Mouse (Mus musculus) kidney, embryonic 16.5 days (tissue): ENCODE measurements around the gene 1700012A03Rik. TPM values are rescaled to one million over a fixed set of nuclear protein-coding genes. Genes with fewer than 3 reads are reported as not detected.

Source experiments
- ATAC-seq: fragments of 200-750 bp; cut with Nextera tagmentation; 2 replicates; pipeline ENCODE4 v1.8.0; 2017; ENCODE audit warnings: moderate TSS enrichment; ENCODE audit not compliant: low FRiP score, low TSS enrichment
- H3K27ac ChIP-seq: fragments of 300-500 bp; sonication (generic); 2 replicates; pipeline ENCODE4 v1.5.1; 2014; ENCODE audit warnings: low read length
- H3K27me3 ChIP-seq: fragments of 300-500 bp; sonication (generic); 2 replicates; pipeline ENCODE4 v1.6.1; 2014; ENCODE audit warnings: low read length, control low read depth, mixed read lengths; ENCODE audit not compliant: insufficient read depth
- H3K36me3 ChIP-seq: fragments of 300-500 bp; sonication (generic); 2 replicates; pipeline ENCODE4 v1.6.1; 2014; ENCODE audit warnings: low read length, control low read depth, mixed read lengths; ENCODE audit not compliant: insufficient read depth
- H3K4me1 ChIP-seq: fragments of 300-500 bp; sonication (generic); 2 replicates; pipeline ENCODE4 v1.6.1; 2014; ENCODE audit warnings: low read length, control low read depth, mixed read lengths; ENCODE audit not compliant: insufficient read depth
- H3K4me2 ChIP-seq: fragments of 300-500 bp; sonication (generic); replicated peaks from 2 replicates; pipeline ENCODE4 v1.6.1; 2014; ENCODE audit warnings: low read depth, low read length
- H3K4me3 ChIP-seq: fragments of 300-500 bp; sonication (generic); 2 replicates; pipeline ENCODE4 v1.5.1; 2014; ENCODE audit warnings: mild to moderate bottlenecking, low read length
- H3K9ac ChIP-seq: fragments of 300-500 bp; sonication (generic); replicated peaks from 2 replicates; pipeline ENCODE4 v1.6.1; 2014; ENCODE audit warnings: low read length
- H3K9me3 ChIP-seq: fragments of 300-500 bp; sonication (generic); 2 replicates; pipeline ENCODE4 v1.6.1; 2016; ENCODE audit warnings: low read length, control low read depth
- WGBS: fragments of 180-500 bp; shearing (Covaris S2); extraction: QIAGEN DNeasy Blood & Tissue Kit; methylation state at CpG from one replicate; pipeline ENCODE4 v1.1.7; 2014; 5-methylcytosine and 5-hydroxymethylcytosine counted together
- polyA plus RNA-seq: library from polyadenylated mRNA; unstranded; fragments of >200 nt; fragmentation: Nextera tagmentation; extraction: Ambion mirVana; gene quantifications from 2 replicates; pipeline ENCODE4 v1.2.1, GENCODE M21; 2015

The 1700012A03Rik gene
- polyA plus RNA-seq, 1 experiment from 2014 or later: not detected

GRCm38 (mm10) chr6:32028228-32029009, 21.6 kb upstream of the 1700012A03Rik start:
- no peaks in the 10 kb centered on the region; the same call in 1 of the 2 replicates for H3K9me3 ChIP-seq
- H3K4me3 ChIP-seq: no peak overlapping the region
- 62% methylated on average over 3 of the region's 3 CpGs for WGBS
- ATAC-seq: no peak
- H3K36me3 ChIP-seq: no peaks in the 10 kb centered on the region
- no peaks in the 10 kb centered on the region for H3K4me1 ChIP-seq
- H3K27me3 ChIP-seq: no peaks in the 10 kb centered on the region
- H3K9ac ChIP-seq: no peak overlapping the region
- H3K4me2 ChIP-seq: no peak overlapping the region
- H3K27ac ChIP-seq: no peak overlapping the region

GRCm38 (mm10) chr6:32034226-32034625, 15.8 kb upstream of the 1700012A03Rik start:
- Histone ChIP-seq H3K36me3 (no peaks in the 10 kb centered on the region), H3K9me3 (no peaks in the 10 kb centered on the region), H3K4me2 (no peak overlapping the region), H3K9ac (no peak overlapping the region), H3K27ac (no peak overlapping the region), H3K4me3 (no peak overlapping the region), H3K27me3 (no peaks in the 10 kb centered on the region), H3K4me1 (no peaks in the 10 kb centered on the region)
- ATAC-seq: no peak
- WGBS: 72% methylated on average over 2 of the region's 2 CpGs

- H3K9me3 ChIP-seq: no peaks in the 10 kb centered on the region
- H3K4me2 ChIP-seq: no peak overlapping the region
- H3K27ac ChIP-seq: no peak overlapping the region
- ATAC-seq: no peak
- H3K27me3 ChIP-seq: no peaks in the 10 kb centered on the region
- H3K9ac ChIP-seq: no peak overlapping the region
- H3K4me3 ChIP-seq: no peak overlapping the region
- no peaks in the 10 kb centered on the region for H3K36me3 ChIP-seq
- no peaks in the 10 kb centered on the region for H3K4me1 ChIP-seq
Measured at GRCm38 (mm10) chr6:32045344-32045743, 4.7 kb upstream of the 1700012A03Rik start.

- WGBS: 44% methylated on average over 4 of the region's 4 CpGs
- Histone ChIP-seq H3K27ac (no peak overlapping the region), H3K4me2 (no peak overlapping the region), H3K4me3 (no peak overlapping the region), H3K27me3 (no peaks in the 10 kb centered on the region), H3K36me3 (no peaks in the 10 kb centered on the region), H3K4me1 (no peaks in the 10 kb centered on the region), H3K9me3 (no peaks in the 10 kb centered on the region), H3K9ac (no peak overlapping the region)
- no peak for ATAC-seq
Measured at GRCm38 (mm10) chr6:32049256-32049950, 643 bp upstream of the 1700012A03Rik start.

GRCm38 (mm10) chr6:32052135-32052915, 2.3 kb downstream of the 1700012A03Rik start:
- no peaks in the 10 kb centered on the region for H3K4me1 ChIP-seq
- no peaks in the 10 kb centered on the region for H3K9me3 ChIP-seq
- no peak overlapping the region for H3K4me2 ChIP-seq
- no peak for ATAC-seq
- WGBS: 77% methylated on average over 6 of the region's 6 CpGs
- H3K27ac ChIP-seq: no peak overlapping the region
- H3K36me3 ChIP-seq: no peaks in the 10 kb centered on the region
- H3K9ac ChIP-seq: no peak overlapping the region
- H3K27me3 ChIP-seq: no peaks in the 10 kb centered on the region
- H3K4me3 ChIP-seq: no peak overlapping the region

- WGBS: 32% methylated on average over 2 of the region's 2 CpGs
- no peak overlapping the region for H3K27ac ChIP-seq
Measured at GRCm38 (mm10) chr6:32056525-32056924, 6.5 kb downstream of the 1700012A03Rik start.

GRCm38 (mm10) chr6:32058571-32058970, 8.5 kb downstream of the 1700012A03Rik start:
- 91% methylated on average over 2 of the region's 2 CpGs for WGBS
- no peak for ATAC-seq
- no peak overlapping the region for H3K4me3 ChIP-seq
- no peaks in the 10 kb centered on the region for H3K4me1 ChIP-seq
- H3K27ac ChIP-seq: no peak overlapping the region
- no peaks in the 10 kb centered on the region for H3K36me3 ChIP-seq
- no peaks in the 10 kb centered on the region for H3K9me3 ChIP-seq
- H3K4me2 ChIP-seq: no peak overlapping the region
- H3K27me3 ChIP-seq: no peaks in the 10 kb centered on the region
- H3K9ac ChIP-seq: no peak overlapping the region

More at GRCm38 (mm10) chr6:32056525-32056924, 6.5 kb downstream of the 1700012A03Rik start:
- Histone ChIP-seq H3K36me3 (no peaks in the 10 kb centered on the region), H3K4me1 (no peaks in the 10 kb centered on the region), H3K4me2 (no peak overlapping the region), H3K27me3 (no peaks in the 10 kb centered on the region), H3K9ac (no peak overlapping the region), H3K4me3 (no peak overlapping the region), H3K9me3 (no peaks in the 10 kb centered on the region)
- ATAC-seq: no peak

- Histone ChIP-seq H3K4me1 (no peaks in the 10 kb centered on the region), H3K36me3 (no peaks in the 10 kb centered on the region), H3K4me3 (no peak overlapping the region), H3K9ac (no peak overlapping the region), H3K27me3 (no peaks in the 10 kb centered on the region), H3K27ac (no peak overlapping the region), H3K4me2 (no peak overlapping the region), H3K9me3 (no peaks in the 10 kb centered on the region)
- 78% methylated on average over 2 of the region's 2 CpGs for WGBS
- no peak for ATAC-seq
Measured at GRCm38 (mm10) chr6:32060641-32061040, 10.6 kb downstream of the 1700012A03Rik start.

GRCm38 (mm10) chr6:32061266-32061665, 11.2 kb downstream of the 1700012A03Rik start:
- Histone ChIP-seq H3K4me1 (no peaks in the 10 kb centered on the region), H3K4me2 (no peak overlapping the region), H3K36me3 (no peaks in the 10 kb centered on the region), H3K27me3 (no peaks in the 10 kb centered on the region), H3K4me3 (no peak overlapping the region), H3K27ac (no peak overlapping the region), H3K9ac (no peak overlapping the region), H3K9me3 (no peaks in the 10 kb centered on the region)
- WGBS: 77% methylated on average over 9 of the region's 9 CpGs
- ATAC-seq: no peak
